Mouse (Mus musculus) right cerebral cortex, postnatal 36 days (tissue): ENCODE data around the gene Tmem176b.
A peak's percentile ranks its signal among the peaks of the same experiment; 100 is the strongest.
"Not testable (repeated sequence)": the region's sequence is repeated elsewhere in the genome, so short reads cannot be mapped to it uniquely, and the experiment has no call there.

ENCODE experiments used
- DNase-seq, 2 experiments: peaks; one replicate each; pipeline ENCODE4 v3.0.0; 2022; ENCODE audit warnings: low spot score in 2 of 2, mixed read lengths in 1 of 2

Tmem176b gene

DNA sequence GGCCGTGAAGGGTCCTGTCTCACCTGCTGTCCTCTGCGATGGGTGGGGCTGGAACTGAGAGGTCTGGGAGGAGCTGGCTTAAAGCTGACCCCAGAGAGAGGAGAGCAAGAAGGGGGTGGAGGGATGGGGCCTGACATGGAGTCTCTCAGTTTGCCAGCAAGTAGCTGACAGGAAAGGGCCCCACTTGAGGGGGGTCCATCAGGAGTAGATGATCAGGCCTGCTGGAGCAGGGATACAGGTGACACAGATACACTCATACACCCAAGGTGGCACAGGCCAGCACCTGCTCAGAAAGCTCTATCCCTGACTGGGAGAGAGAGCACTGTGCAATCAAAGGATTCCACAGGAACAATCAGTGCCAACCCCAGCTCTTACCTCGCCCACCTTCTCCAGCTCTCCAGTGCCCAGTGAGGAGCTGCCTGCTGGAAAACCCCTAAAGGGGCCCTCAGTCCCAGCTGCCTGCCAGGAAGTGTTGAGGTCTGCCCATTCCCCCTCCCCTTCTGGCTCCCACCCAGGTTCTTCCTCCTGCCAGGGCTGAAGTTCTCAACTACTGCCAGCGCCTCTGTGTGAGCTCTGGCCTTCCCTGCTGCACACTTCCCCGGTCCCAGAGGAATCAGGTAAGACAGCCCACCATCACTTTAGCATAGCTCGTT is at the start of gene Tmem176b:
TSS of gene Tmem176b (minus strand) at position 524 of the 653 bp plus-strand sequence.
- peak; percentile 63 to 78 for DNase-seq

DNA sequence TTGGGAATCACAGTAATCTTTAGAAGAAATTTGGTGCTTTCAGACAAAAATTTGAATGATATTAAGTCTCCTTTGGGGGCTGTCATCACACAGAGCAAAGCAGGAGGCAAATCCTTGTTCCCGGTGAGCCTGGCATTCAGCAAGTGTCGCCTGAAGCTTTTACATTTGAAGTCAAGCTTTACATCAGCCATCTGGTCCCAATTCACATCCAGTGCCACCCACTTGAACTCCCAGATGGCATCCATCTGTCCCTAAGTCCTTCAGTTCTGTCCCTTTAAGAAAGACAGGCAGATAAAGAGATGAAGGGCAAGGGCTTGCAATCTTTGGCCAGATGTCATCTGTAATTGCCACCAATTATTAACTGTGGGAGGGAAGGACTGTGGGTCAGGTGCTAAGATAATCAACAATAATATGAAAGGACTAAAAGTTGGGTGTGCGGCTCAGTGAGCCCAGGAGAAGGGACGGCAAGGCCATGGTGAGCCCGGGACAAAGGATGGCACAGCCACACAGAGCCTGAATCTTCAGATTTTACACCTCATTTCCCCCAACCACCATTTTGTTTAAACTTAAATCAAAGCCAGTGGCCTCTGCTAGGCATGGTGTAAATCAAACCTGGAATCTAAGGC is 35.3 kb upstream of the Tmem176b start:
- peak; percentile 4 to 44 for DNase-seq

DNA sequence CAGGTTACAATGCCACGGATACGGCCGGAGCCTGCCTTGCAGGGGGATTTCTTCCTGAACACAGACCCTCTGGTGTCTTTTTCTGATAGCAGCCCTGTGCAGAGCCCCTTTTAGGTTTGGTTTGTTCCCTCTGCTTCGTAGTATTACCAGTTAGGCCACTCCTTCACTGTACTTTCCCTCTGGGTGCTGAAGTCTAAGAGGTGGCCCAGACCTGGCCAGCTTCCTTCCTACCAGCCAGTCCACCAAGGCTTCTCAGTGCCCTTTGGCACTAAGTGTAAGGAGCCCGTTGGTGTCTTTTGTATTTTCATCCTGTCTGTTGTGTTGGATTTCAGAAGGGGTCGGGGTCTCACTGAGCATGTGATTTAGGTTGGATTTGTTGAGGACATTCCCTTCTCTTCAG is 34.2 kb upstream of the Tmem176b start:
- DNase-seq = no peak

DNA sequence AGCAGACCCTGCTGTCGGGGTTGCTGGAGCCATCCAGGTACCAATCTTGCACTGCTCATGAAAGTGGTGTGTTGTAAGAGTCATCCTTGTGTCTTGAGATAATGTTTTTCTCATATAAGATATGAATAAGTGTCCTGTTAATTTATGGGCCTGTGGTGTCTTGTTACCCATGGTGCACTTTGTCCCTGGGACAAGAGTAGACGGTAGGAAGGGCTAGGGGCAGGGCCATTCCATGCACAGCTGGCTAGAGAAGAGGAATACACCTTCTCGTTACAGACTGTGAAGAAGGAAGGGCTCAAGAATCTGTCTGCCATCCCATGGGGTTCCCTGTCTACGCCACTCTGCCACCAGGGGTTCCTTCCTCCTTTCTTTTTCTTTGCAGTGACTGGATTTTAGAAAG is 33.3 kb upstream of the Tmem176b start:
- DNase-seq = no peak

DNA sequence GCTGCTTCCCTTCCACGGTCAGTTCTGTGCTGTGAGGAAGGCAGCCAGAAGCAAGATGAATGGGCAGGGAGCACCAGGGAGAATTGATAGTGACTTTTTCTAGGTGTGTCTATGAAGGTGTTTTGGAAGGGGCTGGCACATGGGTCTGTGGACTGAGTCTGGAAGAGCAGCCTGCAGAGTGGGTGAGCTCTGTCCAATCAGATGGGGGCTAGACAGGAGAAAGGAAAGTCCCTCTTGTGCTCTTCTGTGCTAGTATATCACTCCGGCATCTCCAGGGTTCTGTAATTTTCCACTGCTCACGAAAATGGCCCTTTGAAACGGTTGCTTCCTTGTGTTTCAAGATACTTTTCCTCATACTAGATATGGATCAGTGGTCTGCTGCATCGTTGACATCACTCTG is 31.3 kb upstream of the Tmem176b start, which contains the start of gene Aoc1:
TSS of gene Aoc1 (plus strand) at position 301 of the 400 bp plus-strand sequence.
- DNase-seq = no peak

DNA sequence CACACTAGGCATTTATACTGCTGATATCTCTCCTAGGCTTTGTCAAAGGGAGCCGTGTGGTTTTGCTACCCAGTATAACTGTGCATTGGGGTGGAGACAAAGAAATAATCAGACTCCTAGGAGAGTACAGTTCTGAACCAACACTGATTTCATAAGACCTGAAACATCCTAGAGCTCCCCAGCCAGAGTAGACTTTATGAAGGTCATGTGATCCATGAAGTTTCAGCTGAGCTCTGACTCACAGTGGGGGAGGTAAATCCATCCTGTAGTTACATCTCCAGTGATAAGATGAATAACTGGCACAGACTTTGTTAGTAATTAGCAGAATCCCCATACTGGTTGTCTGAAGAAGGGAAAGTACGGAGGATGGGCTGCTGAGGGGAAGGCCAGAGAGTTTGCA is 28.5 kb upstream of the Tmem176b start:
- DNase-seq = no peak

DNA sequence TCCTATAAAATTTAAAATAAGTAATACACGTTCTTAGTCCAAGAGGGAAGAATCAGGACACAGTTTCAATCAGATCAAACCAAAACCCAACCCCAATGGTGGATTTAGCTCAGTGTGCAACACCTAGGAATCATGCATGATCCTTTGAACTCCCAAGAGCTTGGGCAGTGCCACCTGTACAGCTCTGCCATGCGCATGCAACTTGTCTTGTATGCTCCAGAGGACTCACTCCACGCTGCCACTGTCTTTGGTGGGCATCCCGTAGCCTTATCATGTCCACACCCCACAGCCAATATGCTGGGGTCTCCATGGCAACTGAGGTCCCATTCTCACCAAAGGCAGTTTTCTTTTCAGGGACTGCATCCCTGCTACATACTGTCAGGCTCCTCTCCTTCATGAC is 25.9 kb upstream of the Tmem176b start:
- DNase-seq = no peak

DNA sequence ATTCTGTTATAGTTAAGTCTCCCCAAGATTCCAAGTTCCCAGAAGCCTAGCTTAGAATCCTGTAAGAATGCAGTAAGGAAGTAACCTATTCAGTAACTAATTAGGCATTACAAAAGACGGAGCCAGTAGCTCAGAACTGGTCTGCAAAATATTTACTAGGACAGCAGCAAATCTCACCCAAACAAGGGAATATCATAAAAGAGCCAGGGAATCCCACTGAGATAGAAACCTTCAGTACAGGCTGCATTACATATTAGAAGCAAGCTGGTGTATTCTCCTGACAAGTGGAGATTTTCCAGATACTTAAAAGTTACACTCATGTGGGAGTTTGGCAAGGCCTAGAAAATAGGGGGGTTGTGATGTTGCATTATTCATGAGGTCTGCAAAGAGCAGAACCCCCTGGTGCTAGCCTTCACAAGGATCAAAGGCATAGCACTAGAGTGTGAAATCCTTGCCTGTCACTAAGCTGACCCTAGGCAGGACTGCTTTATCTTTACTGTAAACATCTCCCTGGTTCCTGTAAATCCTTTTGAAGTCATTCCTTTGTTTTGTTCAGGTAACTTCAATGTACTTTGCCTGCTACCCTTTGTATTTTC is 25.2 kb upstream of the Tmem176b start:
- not testable (repeated sequence) for DNase-seq

DNA sequence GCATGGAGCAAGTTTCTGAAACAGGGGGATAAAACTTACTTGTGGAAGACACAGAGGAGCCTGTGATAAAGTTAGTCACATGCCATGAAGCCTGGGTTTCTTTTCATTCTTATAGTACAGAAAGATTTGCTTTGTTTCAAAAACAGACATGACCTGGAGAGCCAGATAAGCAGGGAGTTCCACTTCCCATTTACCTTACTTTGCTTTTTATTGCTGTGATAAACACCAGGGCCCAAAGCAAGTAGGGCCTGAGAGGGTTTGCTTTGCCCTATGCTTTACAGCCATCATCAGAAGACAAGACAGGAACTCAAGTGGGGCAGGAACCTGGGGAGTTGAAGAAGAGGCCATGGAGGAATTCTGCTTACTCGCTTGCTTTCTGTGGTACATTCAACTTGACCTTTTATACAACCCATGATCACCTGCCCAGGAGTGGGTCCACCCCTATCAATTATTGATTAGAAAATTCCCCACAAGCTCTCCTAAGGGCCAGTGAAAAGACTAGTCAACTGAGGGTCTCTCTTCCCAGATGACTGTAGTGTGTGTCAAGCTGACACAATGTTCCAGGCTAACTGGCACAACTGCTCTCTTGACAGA is 24.0 kb upstream of the Tmem176b start:
- DNase-seq = no peak

DNA sequence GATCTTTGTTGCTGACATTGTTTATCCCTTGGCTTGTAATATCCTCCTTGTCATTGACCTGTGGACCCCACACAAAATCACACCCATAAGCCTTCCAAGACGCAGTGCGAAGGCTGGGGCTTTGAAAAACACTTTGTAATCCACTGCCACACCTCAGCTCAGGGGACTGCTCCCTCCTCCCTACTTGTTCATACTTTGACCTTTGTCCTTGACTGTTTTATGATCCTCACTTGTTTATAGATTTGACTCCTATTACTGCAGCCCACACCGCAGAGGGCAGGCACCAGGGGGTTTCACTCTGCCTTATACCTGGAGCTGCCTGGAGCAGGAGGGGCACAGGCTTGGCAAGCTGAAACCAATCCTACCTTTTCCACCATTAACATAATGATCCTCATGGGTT is 23.4 kb upstream of the Tmem176b start:
- DNase-seq = no peak

DNA sequence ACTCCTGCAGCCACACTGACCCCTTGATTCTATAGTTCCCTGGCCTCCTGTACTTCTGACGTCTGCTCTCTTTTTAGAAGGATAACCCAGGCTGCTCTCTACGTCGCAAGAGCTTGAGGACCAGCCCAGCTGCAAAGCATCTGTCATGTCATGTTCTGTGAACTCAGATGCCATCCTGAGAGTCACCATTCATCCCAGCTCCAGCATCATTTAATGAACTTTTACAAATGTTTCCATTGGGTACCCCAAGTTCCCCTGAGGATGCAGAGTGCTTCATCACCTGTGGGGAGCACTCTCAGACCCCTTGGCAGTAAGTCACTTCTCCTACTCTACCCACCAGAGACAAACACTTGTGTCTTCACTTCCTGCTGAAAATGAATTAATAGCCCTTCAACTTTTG is 22.9 kb upstream of the Tmem176b start:
- no peak for DNase-seq

DNA sequence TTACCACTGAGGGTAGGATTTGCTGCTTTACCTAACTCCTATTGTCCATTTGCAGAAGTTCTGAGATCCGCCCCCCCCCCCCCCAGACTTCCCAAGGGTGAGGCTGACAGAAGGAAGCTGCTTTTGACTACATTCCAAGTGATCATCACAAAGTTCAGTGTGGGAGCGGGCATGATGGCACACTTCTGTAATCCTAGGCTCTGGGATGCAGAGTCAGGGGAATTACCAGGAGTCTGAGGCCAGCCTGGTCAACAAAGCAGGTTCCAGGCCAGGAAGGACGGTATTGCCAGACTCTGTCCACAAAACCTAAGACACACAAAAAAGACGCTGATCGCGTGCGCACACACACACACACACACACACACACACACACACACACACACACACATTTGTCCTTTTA is 22.2 kb upstream of the Tmem176b start:
- DNase-seq = no peak

DNA sequence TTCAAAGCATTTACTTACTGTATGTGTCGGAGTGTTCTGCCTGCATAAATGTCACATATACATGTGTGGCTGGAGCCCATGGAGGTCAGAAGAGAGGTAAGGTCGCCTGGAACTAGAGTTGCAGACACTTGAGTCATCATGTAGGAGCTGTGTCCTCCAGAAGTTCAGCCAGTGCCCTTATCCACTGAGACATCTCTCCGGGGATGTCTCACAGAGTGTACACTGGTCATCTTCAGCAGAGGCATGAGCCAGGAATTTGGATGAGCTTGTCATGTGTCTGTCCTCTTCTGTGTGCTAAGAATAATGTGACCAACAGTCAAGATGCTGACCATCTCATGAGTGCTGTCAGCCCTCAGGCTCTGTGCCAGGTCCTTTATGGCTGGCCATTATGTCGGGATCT is 21.5 kb upstream of the Tmem176b start:
- DNase-seq = no peak

DNA sequence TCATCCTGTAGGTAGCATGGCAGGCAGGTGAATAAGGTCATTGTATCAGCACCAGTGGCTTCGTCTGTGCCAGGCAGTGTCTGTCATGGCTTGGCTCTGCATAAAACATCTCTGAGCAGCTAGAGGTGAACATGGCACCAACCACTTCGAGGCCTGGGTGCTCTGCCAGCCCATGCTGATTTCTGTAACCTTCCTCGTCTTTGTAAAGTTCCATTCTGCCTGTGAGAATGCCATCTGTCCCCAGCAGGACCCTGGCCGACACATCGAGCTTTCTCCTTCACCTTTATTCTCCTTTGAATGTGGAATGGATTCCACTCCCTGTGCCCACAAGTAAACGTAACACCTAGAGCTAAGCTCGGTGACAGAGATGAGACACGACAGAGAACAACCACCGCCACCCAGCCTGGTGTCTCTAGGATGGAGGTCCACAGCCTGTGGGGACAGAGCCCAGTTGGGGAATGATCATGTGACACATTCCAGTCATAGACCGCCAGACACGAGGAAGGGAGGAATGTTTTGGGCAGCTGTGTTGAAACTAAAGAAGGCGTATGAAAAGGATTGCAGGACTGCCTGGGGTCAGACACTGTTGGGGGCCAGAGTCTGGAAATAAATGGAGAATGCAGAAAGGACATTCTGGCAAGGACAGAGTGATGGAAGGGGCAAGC is 20.5 kb upstream of the Tmem176b start:
- no peak for DNase-seq

DNA sequence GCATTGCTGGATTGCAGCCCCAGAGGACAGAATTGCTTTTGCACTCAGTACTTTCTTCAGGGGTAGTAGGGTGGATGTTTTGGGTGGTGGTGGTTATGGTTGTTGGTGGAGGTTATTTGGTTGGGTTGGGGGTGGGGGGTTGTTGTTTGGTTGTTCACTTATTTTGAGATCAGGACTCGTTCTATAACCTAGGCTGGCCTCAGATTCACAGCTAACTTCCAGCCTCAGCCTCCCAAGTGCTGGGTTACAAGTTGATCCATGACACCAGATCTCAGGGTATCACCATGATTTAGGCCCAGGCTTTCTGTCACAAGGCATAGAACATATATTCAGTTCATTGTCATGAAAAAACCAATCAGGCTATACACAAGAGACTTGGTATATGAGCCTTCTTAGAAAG is 19.6 kb upstream of the Tmem176b start:
- no peak for DNase-seq

DNA sequence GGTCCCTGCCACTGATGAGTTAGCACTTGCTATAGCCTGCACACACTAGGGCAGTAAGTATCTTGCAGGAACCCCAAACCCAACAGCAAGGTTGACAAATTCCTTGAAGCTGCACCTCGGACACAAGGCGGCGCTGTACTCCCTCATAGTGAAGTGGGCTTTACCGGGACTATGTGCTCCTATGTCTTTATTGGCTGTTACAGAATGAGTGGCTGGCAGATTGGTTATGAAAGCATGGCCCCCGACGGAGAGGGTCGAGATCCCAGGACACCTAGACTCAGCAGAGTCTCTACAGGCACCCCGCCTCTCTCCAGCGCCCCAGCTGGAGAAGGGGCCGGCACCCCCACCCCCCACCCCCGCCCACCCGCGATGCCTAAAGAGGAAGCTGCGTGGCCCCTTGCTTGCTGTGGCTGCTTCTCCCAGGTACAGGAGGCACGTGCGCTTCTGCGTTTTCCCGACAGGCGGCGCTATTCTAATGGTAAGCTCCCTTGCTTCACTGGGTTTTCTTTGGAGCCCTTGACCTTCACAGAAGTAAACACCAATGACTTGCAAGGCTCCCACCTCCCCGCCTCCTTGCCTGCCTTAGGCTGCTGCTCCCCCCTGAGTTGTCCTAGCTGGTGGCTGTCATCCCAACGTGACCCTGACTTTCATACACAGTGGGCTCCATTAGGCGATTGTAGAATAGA is 19.0 kb upstream of the Tmem176b start:
- peak; percentile 12 to 21 for DNase-seq

DNA sequence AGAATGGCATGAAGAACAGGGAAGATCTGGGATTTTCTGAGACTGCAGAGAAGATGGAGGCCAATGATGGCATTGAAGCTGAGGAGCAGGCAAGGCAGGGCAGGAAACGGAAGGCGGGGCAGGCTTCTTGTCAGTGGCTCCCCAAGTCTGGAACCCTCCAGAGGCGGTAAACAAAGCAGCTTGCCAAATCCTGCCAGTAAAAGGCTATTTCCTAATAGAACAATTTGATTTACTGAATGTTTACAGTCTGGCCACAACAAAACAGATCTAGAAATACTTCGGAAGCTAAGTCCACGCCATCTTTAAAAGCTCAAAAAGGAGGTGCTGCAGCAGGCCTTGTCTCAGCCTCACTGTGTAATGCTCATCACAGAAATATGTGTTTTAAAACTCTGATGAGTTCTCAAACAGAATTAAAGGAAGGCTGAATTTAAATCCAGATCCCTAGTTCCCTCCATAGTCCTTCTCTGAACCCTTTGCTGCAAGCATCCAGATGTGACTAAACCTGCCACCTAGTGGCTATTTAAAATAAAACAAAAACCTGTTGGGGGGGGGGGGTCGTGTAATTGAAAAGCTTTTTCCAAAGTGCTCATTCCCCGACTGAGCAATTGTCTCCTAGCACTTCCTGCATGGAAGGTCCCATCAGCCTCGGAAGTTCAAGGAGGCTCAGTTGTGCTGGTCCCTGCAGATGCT is 16.5 kb upstream of the Tmem176b start:
- no peak for DNase-seq

DNA sequence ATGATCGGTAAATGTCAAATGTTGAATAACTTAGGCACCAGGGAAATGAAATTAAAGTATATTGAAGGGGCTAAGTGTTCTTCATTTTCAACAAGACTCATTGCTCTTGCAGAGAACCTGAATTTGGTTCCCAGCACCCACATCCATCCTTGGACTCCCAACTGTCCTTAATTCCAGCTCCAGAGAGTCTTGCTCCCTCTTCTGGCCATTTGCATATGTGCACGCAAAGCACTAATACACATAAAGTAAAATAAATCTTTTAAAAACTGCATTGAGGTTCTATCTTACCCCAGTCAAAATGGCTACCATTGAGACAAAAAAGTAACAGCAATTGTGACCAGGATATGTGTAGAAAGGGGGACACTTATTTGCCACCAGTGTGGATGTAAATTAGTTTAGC is 12.9 kb upstream of the Tmem176b start:
- no peak for DNase-seq

DNA sequence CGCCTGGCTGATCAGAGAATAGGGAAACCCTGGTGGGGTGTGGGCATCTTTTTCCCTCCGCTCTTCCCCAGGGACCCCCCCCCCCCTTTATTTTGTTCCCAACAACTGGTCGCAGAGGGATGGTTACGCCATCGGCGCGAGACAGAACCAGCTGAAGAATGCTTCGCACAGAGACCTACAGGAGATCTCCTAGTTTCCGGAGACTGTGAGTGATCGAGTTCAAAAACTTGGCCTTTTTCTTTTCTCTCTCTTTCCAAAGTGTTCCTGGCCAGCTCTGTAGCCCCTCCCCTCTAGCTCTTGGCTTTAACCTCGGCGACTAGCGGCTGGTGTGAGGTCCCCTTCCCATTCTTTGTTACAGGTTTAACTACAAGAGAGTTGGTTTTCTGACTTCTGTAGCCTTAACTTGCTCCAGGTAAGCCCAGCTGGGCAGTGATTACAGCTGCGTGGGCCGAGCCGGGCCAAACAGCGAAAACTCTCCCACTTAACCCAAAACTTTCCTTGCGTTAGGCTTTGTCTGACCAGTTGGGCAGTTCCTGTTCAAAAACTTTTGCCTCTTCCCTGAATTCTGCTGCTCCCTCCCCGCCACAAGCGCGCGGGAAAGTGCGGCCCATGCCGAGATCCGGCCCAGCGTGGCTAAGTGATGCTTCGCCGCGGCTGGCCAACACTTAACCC is 10.7 kb upstream of the Tmem176b start:
- DNase-seq = no peak

DNA sequence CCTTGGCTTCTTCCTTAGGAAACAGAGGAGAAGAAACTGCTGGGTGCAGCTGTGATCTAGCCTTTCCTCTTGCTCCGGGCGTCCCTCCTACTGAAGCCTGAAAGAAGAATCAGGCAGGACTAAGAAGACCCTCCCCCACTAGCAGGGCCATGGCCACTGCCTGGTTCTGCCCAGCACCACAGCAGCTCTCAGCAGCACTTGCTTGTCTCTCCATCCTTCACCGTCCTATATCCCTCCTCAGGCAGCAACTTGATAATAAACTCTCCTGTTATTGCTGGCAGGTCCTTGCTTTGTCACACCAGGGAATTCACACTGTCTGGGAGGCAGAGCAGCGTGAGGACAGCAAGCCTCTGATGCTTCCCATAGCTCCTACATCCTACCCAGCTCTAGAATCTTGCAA is 3.8 kb upstream of the Tmem176b start:
- DNase-seq = no peak
